Mouse (Mus musculus) midbrain, embryonic 14.5 days (tissue): ENCODE measurements around the gene Plac1. TPM values are rescaled to one million over a fixed set of nuclear protein-coding genes. Genes with fewer than 3 reads are reported as not detected.

Experiments used
- ATAC-seq: fragments of 200-750 bp; cut with Nextera tagmentation; 2 replicates; pipeline ENCODE4 v1.8.0; 2017; ENCODE audit warnings: moderate number of reproducible peaks, moderate library complexity; ENCODE audit not compliant: low FRiP score, low TSS enrichment
- DNase-seq: peaks from one replicate; pipeline ENCODE4 v3.0.0-alpha.2; 2015
- H3K27ac ChIP-seq: fragments of 300-500 bp; sonication (generic); replicated peaks from 2 replicates; pipeline ENCODE4 v1.5.1; 2014; ENCODE audit warnings: mild to moderate bottlenecking, low read depth, low read length, moderate library complexity
- H3K27me3 ChIP-seq: fragments of 300-500 bp; sonication (generic); 2 replicates; pipeline ENCODE4 v1.6.1; 2014; ENCODE audit warnings: low read length, control low read depth, mixed read lengths; ENCODE audit not compliant: control insufficient read depth, insufficient read depth
- H3K36me3 ChIP-seq: fragments of 300-500 bp; sonication (generic); 2 replicates; pipeline ENCODE4 v1.6.1; 2014; ENCODE audit warnings: low read length, control low read depth; ENCODE audit not compliant: control insufficient read depth, insufficient read depth
- H3K4me1 ChIP-seq: fragments of 300-500 bp; sonication (generic); 2 replicates; pipeline ENCODE4 v1.6.1; 2014; ENCODE audit warnings: mild to moderate bottlenecking, antibody characterized with exemption, low read length, control low read depth; ENCODE audit not compliant: control insufficient read depth, insufficient read depth
- H3K4me2 ChIP-seq: fragments of 300-500 bp; sonication (generic); 2 replicates; pipeline ENCODE4 v1.6.1; 2014; ENCODE audit warnings: mild to moderate bottlenecking, low read length, moderate library complexity
- H3K4me3 ChIP-seq: fragments of 300-500 bp; sonication (generic); replicated peaks from 2 replicates; pipeline ENCODE4 v1.5.1; 2014; ENCODE audit warnings: low read depth, low read length
- H3K9ac ChIP-seq: fragments of 300-500 bp; sonication (generic); replicated peaks from 2 replicates; pipeline ENCODE4 v1.6.1; 2014; ENCODE audit warnings: mild to moderate bottlenecking, low read length, moderate library complexity
- H3K9me3 ChIP-seq: fragments of 300-500 bp; sonication (generic); 2 replicates; pipeline ENCODE4 v1.6.1; 2016; ENCODE audit warnings: low read length, control low read depth, mixed read lengths; ENCODE audit not compliant: control insufficient read depth
- WGBS: fragments of 180-500 bp; shearing (Covaris S2); extraction: QIAGEN DNeasy Blood & Tissue Kit; methylation state at CpG from one replicate; pipeline ENCODE4 v1.1.7; 2014; 5-methylcytosine and 5-hydroxymethylcytosine counted together
- polyA plus RNA-seq: library from polyadenylated mRNA; unstranded; fragments of >200 nt; fragmentation: Nextera tagmentation; extraction: Ambion mirVana; gene quantifications from 2 replicates; pipeline ENCODE4 v1.2.1, GENCODE M21; 2014

Gene Plac1
- polyA plus RNA-seq, 1 experiment from 2014 or later = 0.57 TPM

GRCm38 (mm10) chrX:53211756-53212483 lies 28.0 kb downstream of the Plac1 start:
- no peaks in the 10 kb centered on the region for H3K27me3 ChIP-seq
- no peak overlapping the region for H3K4me2 ChIP-seq
- H3K4me1 ChIP-seq = no peaks in the 10 kb centered on the region
- H3K4me3 ChIP-seq = no peak overlapping the region
- DNase-seq (peak; percentile 60), ATAC-seq (peak; percentile 60; the same call in 1 of the 2 replicates)
- peak overlapping the region; percentile 67 for H3K27ac ChIP-seq
- H3K36me3 ChIP-seq = no peaks in the 10 kb centered on the region
- H3K9ac ChIP-seq = no peak overlapping the region
- 40% methylated on average over 7 of the region's 7 CpGs for WGBS
- H3K9me3 ChIP-seq = no peaks in the 10 kb centered on the region

GRCm38 (mm10) chrX:53209431-53209830 lies 30.5 kb downstream of the Plac1 start:
- 62% methylated on average over 7 of the region's 7 CpGs for WGBS
- no peaks in the 10 kb centered on the region for H3K36me3 ChIP-seq
- H3K27ac ChIP-seq = no peak overlapping the region
- DNase-seq = no peak
- no peak overlapping the region for H3K4me3 ChIP-seq
- H3K4me2 ChIP-seq = no peak overlapping the region
- H3K9ac ChIP-seq = no peak overlapping the region
- H3K27me3 ChIP-seq = no peaks in the 10 kb centered on the region
- ATAC-seq = no peak
- no peaks in the 10 kb centered on the region for H3K4me1 ChIP-seq
- H3K9me3 ChIP-seq = no peaks in the 10 kb centered on the region

- ATAC-seq = no peak
- Histone ChIP-seq H3K27me3 (no peaks in the 10 kb centered on the region), H3K9ac (no peak overlapping the region), H3K4me2 (no peak overlapping the region), H3K36me3 (no peaks in the 10 kb centered on the region), H3K4me1 (no peaks in the 10 kb centered on the region), H3K27ac (no peak overlapping the region), H3K9me3 (no peaks in the 10 kb centered on the region), H3K4me3 (no peak overlapping the region)
- WGBS = 57% methylated on average over 3 of the region's 3 CpGs
- DNase-seq = no peak
These were observed 35.1 kb downstream of the Plac1 start for GRCm38 (mm10) chrX:53204690-53205311.

GRCm38 (mm10) chrX:53201616-53202015 lies 38.3 kb downstream of the Plac1 start:
- DNase-seq (no peak), ATAC-seq (no peak)
- H3K4me1 ChIP-seq = no peaks in the 10 kb centered on the region
- no peak overlapping the region for H3K4me2 ChIP-seq
- H3K4me3 ChIP-seq = no peak overlapping the region
- no peaks in the 10 kb centered on the region for H3K9me3 ChIP-seq
- H3K27me3 ChIP-seq = no peaks in the 10 kb centered on the region
- no peaks in the 10 kb centered on the region for H3K36me3 ChIP-seq
- WGBS = 80% methylated on average over 5 of the region's 5 CpGs
- no peak overlapping the region for H3K27ac ChIP-seq
- H3K9ac ChIP-seq = no peak overlapping the region

- Histone ChIP-seq H3K9ac (no peak overlapping the region), H3K27ac (no peak overlapping the region), H3K27me3 (no peaks in the 10 kb centered on the region), H3K9me3 (no peaks in the 10 kb centered on the region), H3K4me1 (no peaks in the 10 kb centered on the region), H3K4me2 (no peak overlapping the region), H3K36me3 (no peaks in the 10 kb centered on the region), H3K4me3 (no peak overlapping the region)
- DNase-seq = no peak
- WGBS = 95% methylated on average over 4 of the region's 4 CpGs
- no peak for ATAC-seq
These were observed 42.2 kb downstream of the Plac1 start for GRCm38 (mm10) chrX:53197681-53198080.

- 45% methylated on average over 5 of the region's 5 CpGs for WGBS
- Histone ChIP-seq H3K36me3 (no peaks in the 10 kb centered on the region), H3K27ac (no peak overlapping the region), H3K4me2 (no peak overlapping the region), H3K9ac (no peak overlapping the region), H3K4me1 (no peaks in the 10 kb centered on the region), H3K4me3 (no peak overlapping the region), H3K9me3 (no peaks in the 10 kb centered on the region), H3K27me3 (no peaks in the 10 kb centered on the region)
- no peak for DNase-seq
- ATAC-seq = no peak
These were observed 43.5 kb downstream of the Plac1 start for GRCm38 (mm10) chrX:53196392-53196791.

GRCm38 (mm10) chrX:53188692-53189091 lies 51.2 kb downstream of the Plac1 start:
- Histone ChIP-seq H3K4me2 (no peak overlapping the region), H3K9ac (no peak overlapping the region), H3K4me1 (no peaks in the 10 kb centered on the region), H3K27ac (no peak overlapping the region), H3K4me3 (no peak overlapping the region), H3K36me3 (no peaks in the 10 kb centered on the region), H3K9me3 (no peaks in the 10 kb centered on the region), H3K27me3 (no peaks in the 10 kb centered on the region)
- WGBS = 97% methylated on average over 1 of the region's 1 CpGs
- ATAC-seq (no peak), DNase-seq (no peak)

GRCm38 (mm10) chrX:53179801-53180200 lies 60.1 kb downstream of the Plac1 start:
- Histone ChIP-seq H3K36me3 (no peaks in the 10 kb centered on the region), H3K4me2 (no peak overlapping the region), H3K4me3 (no peak overlapping the region), H3K27me3 (no peaks in the 10 kb centered on the region), H3K9me3 (no peaks in the 10 kb centered on the region), H3K4me1 (no peaks in the 10 kb centered on the region), H3K27ac (no peak overlapping the region), H3K9ac (no peak overlapping the region)
- ATAC-seq (no peak), DNase-seq (no peak)
- WGBS = 82% methylated on average over 3 of the region's 3 CpGs

GRCm38 (mm10) chrX:53176296-53176695 lies 63.6 kb downstream of the Plac1 start:
- no peak overlapping the region for H3K27ac ChIP-seq
- no peaks in the 10 kb centered on the region for H3K27me3 ChIP-seq
- no peaks in the 10 kb centered on the region for H3K9me3 ChIP-seq
- H3K4me1 ChIP-seq = no peaks in the 10 kb centered on the region
- H3K9ac ChIP-seq = no peak overlapping the region
- no peak for ATAC-seq
- WGBS = 90% methylated on average over 5 of the region's 5 CpGs
- no peak overlapping the region for H3K4me2 ChIP-seq
- no peak overlapping the region for H3K4me3 ChIP-seq
- DNase-seq = no peak
- no peaks in the 10 kb centered on the region for H3K36me3 ChIP-seq
